Mouse (Mus musculus) cerebellum, adult 8-10 months (tissue): ENCODE measurements around the gene Tcf20.
A peak's percentile ranks its signal among the peaks of the same experiment; 100 is the strongest.

Source experiments
- DNase-seq: peaks from one replicate; pipeline ENCODE4 v3.0.0; 2022

Gene Tcf20

DNA sequence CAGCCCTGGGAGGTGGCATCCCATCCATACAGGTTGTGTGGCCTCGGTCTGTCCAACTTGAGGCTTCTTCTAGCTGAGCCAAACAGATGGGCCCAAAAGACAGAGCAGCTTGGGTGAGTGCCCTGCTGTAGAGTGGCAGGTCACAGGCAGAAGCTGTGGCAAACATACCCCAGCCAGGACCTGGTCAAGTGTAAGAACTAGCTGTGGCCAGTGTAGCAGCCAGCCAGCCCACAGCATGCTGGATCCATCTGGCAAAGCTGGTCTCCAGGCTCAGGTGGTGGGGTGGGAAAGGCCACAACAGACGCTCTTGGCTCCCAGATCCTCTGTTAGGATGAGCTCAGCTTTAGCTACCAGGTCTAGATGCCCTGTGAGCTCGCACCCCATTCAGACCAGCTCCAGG is 31.4 kb downstream of the Tcf20 start:
- DNase-seq: no peak

DNA sequence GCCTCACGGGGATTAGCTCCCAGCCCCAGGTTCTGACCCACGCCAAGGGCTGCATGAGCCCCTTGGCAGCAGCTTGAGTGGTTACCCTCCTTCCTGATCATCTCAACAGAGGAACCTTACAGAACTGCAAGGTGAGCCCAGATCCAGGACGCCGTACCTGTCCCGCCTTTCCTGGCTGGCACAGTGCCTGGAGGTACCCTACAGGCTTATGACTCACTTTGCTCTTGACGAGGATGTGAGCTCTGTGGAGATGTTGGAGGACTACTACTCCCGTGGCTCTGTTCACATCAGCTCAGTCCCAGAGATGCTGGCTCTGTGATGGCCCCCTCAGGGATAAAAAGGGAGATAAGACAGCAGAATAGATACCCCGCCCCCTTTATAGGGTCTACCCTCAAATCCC is 32.4 kb downstream of the Tcf20 start:
- DNase-seq: no peak

DNA sequence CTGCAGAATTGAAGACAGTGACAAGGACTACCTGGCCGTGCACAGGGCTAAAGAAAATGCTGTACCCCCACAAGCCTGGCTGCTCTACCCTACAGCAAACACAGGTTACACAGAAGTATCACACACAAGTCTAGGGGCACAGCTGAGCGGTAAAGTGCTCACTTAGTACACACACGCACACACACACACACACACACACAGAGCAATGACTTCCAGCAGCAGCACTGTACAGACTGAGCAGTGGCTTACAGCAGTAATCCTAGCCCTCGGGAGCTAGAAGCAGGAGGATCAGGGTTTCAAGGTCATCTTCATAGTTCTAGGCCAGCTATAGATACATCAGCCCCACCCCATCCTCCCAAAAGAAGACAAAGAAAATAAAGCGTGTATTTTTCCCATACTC is 33.6 kb downstream of the Tcf20 start:
- no peak for DNase-seq

DNA sequence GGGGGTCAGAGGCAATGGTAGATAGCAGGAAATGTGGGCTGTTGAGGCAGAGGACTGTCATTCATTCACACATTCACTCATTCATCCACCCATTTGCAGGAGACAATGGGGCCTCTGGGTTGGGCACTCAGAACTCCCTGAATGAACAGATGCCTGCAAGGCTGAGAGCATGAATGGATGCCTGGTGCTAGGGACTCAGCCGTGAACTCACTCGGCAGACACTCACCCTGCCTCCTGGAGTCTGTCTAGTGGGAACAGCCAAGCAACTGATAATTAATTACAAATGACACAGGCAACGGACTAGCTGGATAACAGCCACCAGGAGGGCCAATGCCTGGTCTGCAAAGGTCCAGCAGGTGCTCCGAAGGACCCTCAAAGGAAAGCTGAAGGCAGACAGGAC is 34.6 kb downstream of the Tcf20 start:
- no peak for DNase-seq

DNA sequence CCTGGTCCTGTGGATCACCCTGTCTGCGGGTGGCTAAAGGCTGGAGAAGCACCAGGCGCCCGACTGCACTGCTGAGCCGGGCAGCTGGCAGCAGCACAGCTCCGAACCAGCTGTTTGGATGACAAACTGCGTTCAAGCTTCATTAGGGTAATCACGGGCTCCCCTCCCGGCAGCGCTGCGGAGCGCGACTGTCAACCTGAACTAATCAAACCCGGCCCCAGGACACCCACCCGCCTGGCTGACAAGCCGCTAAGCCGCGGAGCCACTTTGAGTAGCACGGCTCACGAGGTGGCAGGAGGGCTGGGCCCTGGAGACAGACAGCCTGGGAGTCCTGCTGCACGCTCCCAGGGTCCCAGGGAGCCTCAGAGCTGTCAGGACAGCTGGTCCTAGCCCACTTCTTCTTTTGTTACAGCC is 35.4 kb downstream of the Tcf20 start:
- no peak for DNase-seq

DNA sequence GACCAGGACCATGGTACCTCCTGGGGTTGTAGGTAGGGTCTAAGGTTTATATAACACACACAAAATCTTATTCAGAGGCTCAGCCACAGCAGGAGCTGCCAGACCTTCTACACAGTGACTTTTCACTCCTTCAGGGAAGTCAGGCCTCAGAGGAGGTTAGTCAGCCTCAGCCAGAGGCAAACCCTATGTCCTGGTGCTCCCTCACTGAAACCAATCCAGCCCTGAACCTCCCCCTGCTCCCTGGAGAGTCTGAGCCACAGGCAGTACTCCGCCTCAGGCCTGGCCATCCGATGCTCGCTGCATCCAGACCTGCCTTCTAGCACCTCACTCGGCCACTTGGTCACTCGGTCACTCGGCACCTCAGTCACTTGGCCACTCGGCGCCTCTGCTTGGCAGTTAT is 37.4 kb downstream of the Tcf20 start:
- DNase-seq: no peak

DNA sequence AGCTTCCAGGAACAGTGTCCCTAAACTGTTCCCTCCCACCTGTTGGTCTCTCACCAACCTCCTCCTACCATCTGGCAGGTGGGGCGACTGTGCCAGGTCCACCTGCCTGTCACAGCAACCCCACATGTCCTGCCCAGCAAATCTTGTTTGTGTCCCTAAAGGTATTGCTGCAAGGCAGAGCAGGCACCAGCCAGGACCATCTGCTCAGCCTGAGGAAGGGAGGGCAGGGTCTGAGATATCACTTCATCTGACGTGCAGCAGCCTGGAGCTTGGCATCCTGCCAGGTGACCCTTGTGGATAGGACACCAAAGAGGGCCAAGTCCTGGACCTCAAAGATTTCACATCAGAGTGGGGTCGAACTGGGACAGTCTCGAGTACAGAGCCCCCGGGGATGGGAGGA is 40.2 kb downstream of the Tcf20 start:
- DNase-seq: peak; percentile 45

DNA sequence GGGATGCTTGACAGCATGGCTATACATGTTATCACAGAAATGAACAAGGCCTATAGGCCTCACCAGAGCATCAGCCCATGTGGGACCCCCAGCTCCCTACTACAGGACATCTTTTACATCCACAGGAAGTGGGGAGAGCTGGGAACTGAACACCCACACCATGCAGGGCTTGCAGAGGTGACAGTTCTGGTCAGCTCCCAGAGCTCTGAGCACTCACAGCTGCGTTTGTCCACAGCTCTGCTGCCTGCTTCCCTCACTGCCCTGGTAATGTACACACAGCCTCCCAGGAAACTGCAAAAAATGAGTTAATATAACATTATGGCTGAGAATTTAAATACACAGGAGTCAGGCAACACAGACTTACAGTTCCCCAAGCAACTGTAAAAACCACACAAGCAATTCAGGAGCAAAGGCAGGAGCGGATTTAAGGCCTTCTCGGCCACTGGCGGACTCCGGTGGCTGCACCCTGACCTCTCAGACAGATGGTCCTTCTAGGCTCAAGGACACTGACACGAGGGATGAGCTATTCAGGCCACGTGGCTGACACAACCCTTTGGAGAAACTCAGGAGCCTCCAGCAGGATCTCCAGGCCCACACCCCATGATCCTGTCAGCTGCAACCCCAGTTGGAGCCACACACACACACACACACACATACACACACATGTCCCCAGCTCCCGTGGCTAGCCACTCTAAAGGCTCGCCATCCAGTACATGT is 43.0 kb downstream of the Tcf20 start:
- no peak for DNase-seq

DNA sequence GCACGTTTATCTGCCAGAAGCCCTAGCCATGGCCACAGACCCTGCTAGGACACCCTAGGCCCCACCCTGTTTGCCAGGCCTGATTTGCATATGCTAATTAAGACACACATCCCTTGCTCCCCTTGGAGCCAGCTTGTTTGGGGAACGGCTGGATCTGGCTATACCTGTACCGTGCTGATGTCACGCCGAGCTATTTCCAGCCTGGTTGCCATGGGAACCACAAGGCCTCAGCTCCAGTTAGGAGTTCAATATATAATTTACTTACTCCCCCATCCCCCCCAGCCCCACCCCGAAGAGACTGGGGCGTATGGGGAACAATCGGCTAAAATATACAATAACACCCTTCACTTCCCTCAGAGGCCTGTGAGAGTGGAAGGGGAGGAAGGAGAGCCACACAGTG is 45.9 kb downstream of the Tcf20 start:
- no peak for DNase-seq

DNA sequence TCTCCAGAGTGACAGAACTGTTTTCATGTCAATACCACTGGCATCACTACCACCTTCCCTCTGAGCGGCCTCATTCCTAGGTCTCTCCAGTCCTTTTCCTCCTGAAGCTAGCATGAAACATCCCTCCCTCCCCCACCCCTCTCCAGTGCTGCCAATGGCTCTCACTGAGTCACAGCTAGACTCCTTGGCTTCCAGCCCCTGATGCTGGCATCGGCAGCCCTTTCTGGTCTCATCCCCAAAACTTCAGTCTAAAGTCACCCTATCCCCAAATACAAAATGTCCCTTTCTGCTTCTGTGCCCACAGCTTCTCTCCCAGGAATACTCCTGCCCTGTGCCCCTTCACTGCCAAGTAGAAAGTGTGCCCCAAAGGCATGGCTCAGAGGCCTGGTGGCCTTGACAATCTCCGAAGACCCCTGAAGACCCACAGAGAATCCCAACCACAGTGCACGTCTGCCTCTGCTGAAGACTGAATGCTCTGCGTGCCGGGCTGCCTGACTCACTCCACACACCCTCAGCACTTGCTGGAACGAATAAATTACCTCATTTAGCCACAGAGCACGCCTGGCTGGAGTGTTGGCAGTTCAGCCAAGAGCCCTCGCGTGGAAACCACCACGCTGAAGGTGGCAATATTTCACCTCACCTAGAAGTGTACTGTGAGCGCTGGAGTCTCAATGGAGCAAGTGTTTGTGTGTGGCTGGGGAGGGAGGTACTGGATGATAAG is 47.0 kb downstream of the Tcf20 start:
- no peak for DNase-seq

DNA sequence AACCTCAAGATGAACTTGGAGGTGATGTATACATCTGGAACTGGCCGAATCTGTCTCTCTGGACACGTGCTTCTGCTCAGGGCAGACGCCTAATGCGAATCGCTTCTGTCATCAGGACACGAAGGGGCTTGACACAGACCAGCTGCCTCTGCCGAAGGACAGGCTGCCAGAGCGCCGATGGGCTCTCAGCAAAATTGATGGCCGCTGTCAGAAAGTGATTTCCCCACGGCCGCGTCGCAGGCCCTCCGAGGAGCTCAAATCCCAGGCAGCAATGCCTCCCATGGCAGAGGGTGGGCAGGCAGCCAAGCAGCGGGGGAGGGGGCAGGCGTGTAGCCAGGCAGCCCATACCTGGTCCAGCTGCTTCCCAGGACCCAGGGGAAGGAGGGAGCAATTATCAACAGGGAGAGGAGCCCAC is 49.5 kb downstream of the Tcf20 start:
- no peak for DNase-seq

DNA sequence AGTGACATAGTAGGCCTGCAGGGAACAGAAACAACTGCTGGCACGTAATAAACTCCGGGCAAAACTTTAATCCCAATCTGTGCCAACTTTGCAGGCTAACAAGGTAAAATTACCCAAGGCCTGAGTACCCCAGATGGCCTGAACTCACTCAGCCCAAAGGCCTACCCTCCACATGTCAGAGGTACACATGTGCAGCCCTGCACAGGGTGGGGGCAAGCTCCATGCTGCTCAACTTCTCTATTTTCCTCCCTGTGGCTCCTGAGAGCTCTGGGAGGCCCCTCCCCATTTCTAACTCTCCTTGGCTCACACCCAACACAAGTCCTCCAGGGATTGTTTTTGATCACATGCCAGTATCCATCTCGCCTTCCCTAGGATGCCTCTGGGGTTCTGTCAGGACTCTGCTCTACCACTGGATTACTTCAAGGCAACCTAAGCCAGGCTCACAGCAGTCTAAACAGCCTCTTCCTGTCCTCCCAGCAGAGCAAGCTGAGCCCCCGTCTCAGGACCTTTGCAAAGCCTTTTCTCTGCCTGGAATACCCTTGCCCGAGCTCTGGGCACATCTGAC is 50.2 kb downstream of the Tcf20 start:
- no peak for DNase-seq

DNA sequence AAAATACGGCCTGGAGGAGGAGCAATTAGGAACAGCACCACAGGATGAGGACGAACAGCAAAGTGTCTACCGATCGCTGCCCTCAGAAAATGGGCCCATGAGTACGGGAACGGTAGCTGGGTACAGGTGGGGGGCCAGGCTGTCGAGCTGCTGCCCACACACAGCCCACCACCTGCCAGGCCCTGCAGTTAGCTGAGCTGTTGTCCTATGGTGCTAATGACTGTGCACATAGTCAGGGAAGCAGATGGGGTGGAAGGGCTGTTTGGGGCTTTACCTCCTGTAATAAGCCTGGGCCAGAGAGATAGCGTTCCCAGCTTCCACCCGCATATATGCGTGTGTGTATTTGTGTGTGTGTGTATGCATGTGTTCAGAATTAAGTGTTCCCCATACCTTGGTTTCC is 52.7 kb downstream of the Tcf20 start:
- no peak for DNase-seq

DNA sequence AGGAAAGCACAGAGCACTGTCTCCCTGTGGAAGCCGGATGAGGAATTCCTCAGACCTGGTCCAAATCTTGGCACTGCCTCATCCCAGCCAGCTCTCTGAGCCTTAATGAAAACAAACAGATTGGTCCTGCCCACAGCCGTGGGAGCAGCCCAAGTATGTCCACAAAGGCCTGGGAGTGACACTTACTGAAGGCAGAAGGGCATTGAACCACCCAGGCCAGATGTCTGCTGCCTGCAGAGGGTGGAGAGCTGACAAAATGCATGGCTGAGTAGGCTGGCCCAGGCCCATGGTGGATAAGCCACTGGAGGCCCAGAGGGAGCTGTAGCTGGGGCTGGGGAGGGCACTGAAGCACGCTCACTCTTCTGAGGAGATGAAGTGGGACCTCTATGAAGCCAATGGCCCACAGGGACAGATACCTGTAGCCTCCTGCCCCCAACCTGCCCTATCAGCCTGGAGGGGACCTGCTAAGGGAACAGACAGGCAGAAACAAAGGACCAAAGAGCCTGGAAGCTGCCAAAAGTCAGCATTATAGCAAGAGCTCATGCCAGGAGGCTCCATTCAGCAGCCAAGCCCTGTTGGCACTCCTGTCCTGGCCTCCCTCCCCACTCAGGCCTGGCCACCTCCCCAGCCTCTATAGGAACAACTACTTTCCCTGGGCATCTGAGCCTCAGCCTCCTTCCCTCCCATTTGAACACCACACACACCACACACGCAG is 54.6 kb downstream of the Tcf20 start:
- peak; percentile 46 for DNase-seq

DNA sequence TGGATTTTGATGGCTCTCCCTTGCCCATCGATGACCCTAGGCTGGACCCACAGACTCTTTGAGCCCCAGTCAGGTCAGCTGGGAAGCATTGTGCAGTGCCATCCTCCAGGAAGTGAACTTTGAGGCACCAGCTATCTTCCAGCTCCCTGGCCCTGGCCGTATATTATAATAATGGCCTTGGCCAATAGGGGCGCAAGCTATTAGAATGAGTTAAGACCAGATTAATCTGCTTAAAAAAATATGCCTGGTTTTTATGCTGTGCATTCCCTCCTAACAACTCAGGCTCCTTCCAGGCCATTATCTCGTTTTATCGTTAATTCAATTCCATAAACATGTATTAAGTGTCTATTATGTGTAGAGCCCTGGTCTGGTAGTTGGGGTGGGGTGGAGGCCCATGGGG is 56.2 kb downstream of the Tcf20 start:
- no peak for DNase-seq

DNA sequence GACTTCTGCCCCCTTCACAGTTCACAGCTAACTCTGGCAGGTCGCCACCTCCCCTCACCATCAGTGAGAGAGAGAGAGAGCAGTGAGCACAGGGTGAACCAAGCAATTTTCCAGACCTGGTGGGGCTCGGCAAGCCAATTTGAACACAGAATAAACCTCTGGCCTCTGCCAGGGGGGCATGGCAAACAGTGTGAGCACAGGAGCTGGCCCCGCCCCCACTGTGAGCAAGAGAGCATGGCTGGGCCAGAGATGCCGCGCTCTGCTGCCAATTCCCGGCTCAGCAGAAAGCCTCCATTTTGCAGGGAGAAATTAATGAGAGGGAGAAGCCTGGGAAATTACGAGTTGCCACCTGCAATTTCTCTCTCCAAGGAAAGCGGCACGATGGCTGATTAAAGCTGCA is 58.1 kb downstream of the Tcf20 start:
- no peak for DNase-seq

DNA sequence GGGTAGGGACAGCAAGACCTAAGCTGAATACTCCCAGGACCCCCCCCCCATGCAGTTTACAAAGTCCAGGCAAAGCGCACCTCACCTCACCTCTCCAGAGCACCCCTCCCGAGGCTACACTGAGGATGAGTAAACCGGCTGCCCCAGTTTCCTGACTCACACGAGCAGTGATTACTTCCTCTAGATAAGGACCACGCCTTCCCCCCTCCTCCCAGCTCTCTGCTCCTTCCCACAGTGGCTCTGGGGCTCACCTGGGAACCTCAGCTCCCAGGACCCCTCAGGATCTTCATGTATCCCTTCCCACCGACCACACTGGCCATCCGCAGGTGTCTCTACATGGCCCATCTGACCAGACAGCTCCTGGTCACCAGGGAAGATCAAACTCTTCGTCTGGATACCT is 58.8 kb downstream of the Tcf20 start:
- no peak for DNase-seq

DNA sequence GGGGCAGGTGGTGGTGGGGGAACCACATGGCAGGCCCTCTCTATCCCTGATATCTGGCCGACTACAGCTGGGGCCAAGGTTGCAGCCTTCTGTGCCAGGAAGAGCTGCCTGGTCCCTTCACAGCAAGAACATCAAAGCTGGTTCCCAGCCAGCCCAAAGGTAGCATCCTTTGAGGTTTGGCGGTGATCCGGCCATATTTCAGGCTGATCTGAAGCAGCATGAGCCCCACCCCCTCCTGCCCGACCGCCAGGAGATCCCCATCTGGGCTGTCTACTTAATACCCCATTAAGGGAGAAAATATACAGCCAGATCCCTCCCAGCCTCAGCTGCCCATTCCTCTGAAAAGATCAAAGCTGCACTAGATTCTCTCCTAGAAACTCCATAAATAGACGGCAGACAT is 59.6 kb downstream of the Tcf20 start:
- no peak for DNase-seq

DNA sequence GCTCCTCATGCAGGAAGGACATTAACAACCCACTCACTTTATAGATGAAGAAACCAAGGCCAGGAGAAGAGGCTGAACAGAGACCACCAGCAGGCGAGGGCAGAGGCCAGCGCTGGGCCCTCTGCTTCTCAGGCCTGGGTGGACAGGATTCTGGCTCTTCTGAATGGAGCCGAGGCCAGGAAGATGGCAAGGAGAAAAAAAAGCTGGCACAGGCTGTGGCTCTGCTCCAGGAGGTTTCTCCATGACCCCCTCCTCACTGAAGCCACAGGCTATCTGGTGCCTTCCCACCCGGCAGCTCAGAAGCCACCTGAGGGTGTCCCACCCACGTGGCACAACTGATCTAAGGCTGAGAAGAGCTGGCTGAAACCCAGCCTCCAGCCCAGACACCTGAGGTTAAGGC is 60.6 kb downstream of the Tcf20 start:
- DNase-seq: no peak

DNA sequence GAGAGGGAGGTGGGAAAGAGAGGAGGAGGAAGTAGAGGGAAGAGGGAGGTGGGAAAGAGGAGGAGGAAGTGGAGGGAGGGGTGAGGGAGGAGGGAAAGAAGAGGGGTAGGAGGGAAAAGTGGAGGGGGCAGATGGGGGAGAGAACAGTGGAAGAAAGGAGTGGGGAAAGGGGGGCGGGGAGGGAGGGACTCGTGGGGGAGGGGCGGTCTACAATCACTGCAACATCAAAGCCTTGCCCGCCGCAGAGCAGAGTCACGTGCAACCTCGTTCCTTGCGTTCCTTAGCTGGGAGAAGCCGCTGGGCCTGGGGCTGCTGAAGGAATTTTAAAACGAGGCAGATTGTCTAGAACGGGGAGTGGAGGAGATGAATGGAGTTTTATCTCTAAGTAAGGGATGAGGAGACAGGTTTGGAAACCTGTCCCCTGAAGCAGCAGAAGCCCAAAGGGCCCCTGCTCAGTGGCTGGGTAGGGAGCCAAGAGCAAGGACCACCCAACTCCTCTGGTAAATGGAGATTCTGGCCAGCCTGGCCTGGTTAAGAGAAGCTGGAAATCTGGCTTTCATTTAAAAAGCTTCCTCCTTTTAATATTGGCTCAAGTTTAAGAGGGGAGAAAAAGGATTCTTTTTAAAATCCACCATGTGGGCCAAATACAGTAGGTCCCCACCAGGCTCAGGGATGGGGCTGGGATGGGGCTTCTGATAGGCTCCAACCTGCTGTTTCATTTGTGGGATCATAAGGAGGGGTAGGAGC is 62.8 kb downstream of the Tcf20 start:
- DNase-seq: no peak

DNA sequence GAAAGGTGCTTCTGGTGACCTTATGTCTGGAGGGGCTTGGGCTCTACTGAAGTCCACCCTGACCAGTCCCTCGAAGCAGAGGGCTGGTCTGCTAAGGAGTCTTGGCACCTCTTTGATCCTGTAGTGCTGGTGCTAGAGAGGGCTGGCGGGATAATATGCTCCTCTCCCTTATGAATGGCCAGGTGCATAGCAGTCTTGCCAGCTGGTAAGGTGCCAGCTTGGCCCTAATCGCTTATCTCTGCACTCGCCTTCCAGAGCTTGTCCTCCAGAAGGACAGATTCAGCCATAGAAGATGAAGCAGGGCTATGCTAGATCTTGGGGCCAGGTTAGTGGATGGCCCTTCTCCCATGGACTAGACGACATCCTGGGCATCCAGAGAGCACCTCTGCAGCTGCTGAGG is 64.1 kb downstream of the Tcf20 start:
- DNase-seq: peak; percentile 73

DNA sequence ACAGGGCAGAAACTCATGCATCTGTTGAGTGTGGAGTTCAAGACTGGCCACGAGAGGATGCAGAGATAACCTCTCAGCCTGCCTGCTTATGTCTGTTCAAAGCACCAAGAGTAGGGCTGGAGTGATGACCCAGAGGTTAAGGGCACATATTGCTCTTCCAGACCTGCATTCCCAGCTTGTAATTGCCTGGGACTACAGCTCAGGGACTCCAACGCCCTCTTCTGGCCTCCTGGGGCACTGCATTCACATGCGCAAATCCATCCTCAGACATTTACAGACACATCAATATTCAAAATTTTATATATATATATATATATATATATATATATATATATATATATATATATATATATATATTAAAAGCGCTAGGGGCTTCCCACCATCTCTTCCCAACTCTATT is 64.9 kb downstream of the Tcf20 start:
- DNase-seq: no peak

DNA sequence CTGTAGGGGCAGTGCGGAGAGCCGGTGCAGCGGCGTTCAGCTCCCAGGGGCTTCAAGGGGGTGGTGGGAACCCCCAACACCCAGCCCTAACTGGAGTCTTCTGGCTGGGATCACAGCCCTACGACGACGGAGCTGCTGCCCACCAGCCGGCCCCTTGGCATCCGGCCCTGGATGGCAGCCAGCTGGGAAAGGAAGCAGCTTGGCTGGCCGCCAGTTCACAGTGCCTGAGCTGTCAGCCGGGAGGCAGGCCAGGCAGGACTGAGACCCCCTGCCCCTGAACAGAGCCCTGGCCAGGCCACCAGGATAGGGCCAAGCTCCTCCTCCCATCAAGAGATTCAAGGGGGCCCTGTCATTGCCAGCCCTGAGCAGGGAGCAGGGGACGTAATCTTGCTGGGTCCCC is 65.6 kb downstream of the Tcf20 start:
- DNase-seq: peak; percentile 78
